Mouse (Mus musculus): ENCODE measurements at regions not wholly inside any gene's neighbourhood (a gene's known extent, or its start where the extent isn't known, plus 50 kb on each side); places are given as distances from the start of the nearest gene placed in this dataset.

- no peak for TF ChIP-seq EP300 (IDR thresholded peaks at IDR 0.05; ENCODE audit: low read depth in 1 of 2, low read length in 2 of 2)
- TF ChIP-seq GATA1 (IDR thresholded peaks at IDR 0.05; ENCODE audit: low read depth, low read length) = no peak
- no peak for TF ChIP-seq POLR2A (IDR thresholded peaks at IDR 0.05; ENCODE audit: control insufficient read depth in 1 of 2, insufficient read depth in 1 of 2, low read depth in 1 of 2, low read length in 2 of 2, poor library complexity in 1 of 2)
- no peak for TF ChIP-seq UBTF (IDR thresholded peaks at IDR 0.05; ENCODE audit: borderline replicate concordance, insufficient read depth, low read depth, low read length)
- no peak for TF ChIP-seq TBP (IDR thresholded peaks at IDR 0.05; ENCODE audit: low read depth, low read length)
- no peak for TF ChIP-seq ZC3H11A (IDR thresholded peaks at IDR 0.05; ENCODE audit: low read depth, low read length)
- TF ChIP-seq ZNF384 (IDR thresholded peaks at IDR 0.05; ENCODE audit: low read depth, low read length) = no peak
- no peak for TF ChIP-seq MAFK (IDR thresholded peaks at IDR 0.05; ENCODE audit: borderline replicate concordance, low read depth, low read length)
- no peak for TF ChIP-seq TAL1 (IDR thresholded peaks at IDR 0.05; ENCODE audit: low read length)
- no peak for TF ChIP-seq KAT2A (conservative IDR thresholded peaks at IDR 0.05; ENCODE audit: low read depth, low read length)
- TF ChIP-seq NRF1 (IDR thresholded peaks at IDR 0.05; ENCODE audit: insufficient read depth, low read depth, low read length, poor library complexity, severe bottlenecking) = no peak
- TF ChIP-seq CTCF (IDR thresholded peaks at IDR 0.05 in 2 of 3, conservative IDR thresholded peaks at IDR 0.05 in 1 of 3; ENCODE audit: control insufficient read depth in 1 of 3, insufficient read depth in 1 of 3, low read depth in 2 of 3, low read length in 3 of 3, poor library complexity in 1 of 3, severe bottlenecking in 1 of 3) = no peak
- no peak for TF ChIP-seq MAX (IDR thresholded peaks at IDR 0.05; ENCODE audit: low read length)
These were observed 73.5 kb upstream of the Laptm4a start for GRCm38 (mm10) chr12:8847858-8848383.

Measured in MEL (cell line).